Mouse (Mus musculus) left cerebral cortex, postnatal 14 days (tissue): ENCODE results near the gene Itsn2. TPM values are rescaled to one million over a fixed set of nuclear protein-coding genes. Genes with fewer than 3 reads are reported as not detected.

Source experiments
- DNase-seq, 2 experiments: peaks; one replicate each; pipeline ENCODE4 v3.0.0; 2021 to 2022; ENCODE audit warnings: low spot score in 2 of 2, mixed read lengths in 1 of 2
- intact Hi-C: fragments of 180-260 bp; cut with DNase I; formaldehyde crosslinking; loops from one replicate; pipeline ENCODE4 v1.15.1; 2025
- total RNA-seq, 2 experiments: library from RNA; stranded (reverse); gene quantifications; 2 replicates each; pipeline ENCODE4 v1.2.3; 2021

The Itsn2 gene
- total RNA-seq, 2 experiments from 2014 or later = 61.4 to 64.2 TPM

- intact Hi-C loops = loop anchor here (10.0 kb wide), 1 partner anchor 311 kb away; the partner anchor contains the start of gene Ubxn2a
- peak; percentile 27 to 58 for DNase-seq
Observed at GRCm38 (mm10) chr12:4593166-4593929, 910 bp downstream of the Itsn2 start.

GRCm38 (mm10) chr12:4593930-4594391, 1.5 kb downstream of the Itsn2 start:
- intact Hi-C loops = loop anchor here (10.0 kb wide), 1 partner anchor 311 kb away; the partner anchor contains the start of gene Ubxn2a

GRCm38 (mm10) chr12:4595055-4595454, 2.6 kb downstream of the Itsn2 start:
- no peak for DNase-seq

More at GRCm38 (mm10) chr12:4593930-4594391, 1.5 kb downstream of the Itsn2 start:
- DNase-seq = no peak

DNA sequence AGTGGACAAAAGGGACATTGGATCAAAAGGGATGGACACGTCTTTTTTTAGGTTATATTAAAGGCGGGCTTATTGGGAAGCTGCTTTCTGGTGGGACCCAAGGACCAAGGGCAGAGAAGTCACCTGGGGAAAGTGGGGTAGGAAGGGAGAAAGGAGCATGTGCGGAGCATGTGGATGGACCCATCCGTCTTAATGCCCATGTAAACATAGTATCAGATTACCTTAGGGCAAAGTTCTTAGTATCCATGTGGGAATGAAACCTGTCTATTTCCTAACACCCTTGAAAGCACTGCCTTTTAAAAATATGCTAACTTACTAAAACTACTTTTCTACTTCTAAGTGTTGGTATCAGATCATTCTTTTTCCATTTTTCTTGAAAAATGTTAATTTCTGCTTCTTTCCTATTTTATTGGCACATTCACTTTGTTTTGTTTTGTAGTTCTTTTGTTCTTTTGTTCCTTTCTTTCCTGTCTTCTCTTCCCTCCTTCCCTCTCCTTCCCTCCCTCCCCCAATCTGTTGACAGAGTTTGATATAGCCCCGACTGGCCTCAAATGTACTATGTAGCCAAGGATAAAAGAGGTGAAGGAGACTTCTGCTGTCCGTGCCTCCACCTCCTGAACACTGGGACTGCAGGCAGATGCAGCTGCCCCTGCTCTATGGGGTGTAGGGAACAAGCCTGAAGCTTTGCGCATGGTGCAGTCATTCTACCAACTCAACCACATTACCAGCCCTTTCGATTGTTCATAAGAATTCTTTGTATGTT, 6.4 kb downstream of the Itsn2 start:
- no peak for DNase-seq
- intact Hi-C loops = loop anchor here (10.0 kb wide), 1 partner anchor 306 kb away; the partner anchor contains the start of gene Ubxn2a

More at GRCm38 (mm10) chr12:4595055-4595454, 2.6 kb downstream of the Itsn2 start:
- intact Hi-C loops = loop anchor here (10.0 kb wide), 1 partner anchor 310 kb away; the partner anchor contains the start of gene Ubxn2a

GRCm38 (mm10) chr12:4599713-4600112, 7.3 kb downstream of the Itsn2 start:
- intact Hi-C loops = loop anchor here (10.0 kb wide), 1 partner anchor 305 kb away; the partner anchor contains the start of gene Ubxn2a
- DNase-seq = no peak

GRCm38 (mm10) chr12:4606625-4607024, 14.2 kb downstream of the Itsn2 start:
- intact Hi-C loops = no loop called here
- no peak for DNase-seq

DNA sequence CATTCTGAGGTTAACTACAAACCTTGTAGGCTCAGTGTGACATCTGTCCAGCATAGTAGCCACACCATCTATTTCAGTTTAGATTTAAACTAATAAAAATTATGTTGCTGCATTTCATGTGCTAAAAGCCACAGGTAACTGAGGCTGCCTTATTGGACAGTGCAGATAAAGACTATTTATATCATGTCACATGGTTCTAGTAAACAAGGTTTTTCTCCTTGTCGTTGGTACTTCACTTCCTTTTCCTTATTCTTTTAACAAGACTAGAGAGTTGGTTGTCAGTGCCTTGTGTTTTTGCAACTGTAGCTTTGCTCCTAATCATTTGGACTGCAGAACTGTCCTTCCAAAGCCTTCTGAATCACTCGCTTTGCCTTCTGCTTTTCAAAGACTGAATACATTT, 22.3 kb downstream of the Itsn2 start:
- no peak for DNase-seq
- intact Hi-C loops = no loop called here

- no peak for DNase-seq
- intact Hi-C loops = no loop called here
Observed at GRCm38 (mm10) chr12:4624201-4624600, 31.8 kb downstream of the Itsn2 start.

- intact Hi-C loops = no loop called here
- no peak for DNase-seq
Observed at GRCm38 (mm10) chr12:4632957-4633356, 40.5 kb downstream of the Itsn2 start.

GRCm38 (mm10) chr12:4638438-4638837, 46.0 kb downstream of the Itsn2 start:
- intact Hi-C loops = no loop called here
- no peak for DNase-seq

DNA sequence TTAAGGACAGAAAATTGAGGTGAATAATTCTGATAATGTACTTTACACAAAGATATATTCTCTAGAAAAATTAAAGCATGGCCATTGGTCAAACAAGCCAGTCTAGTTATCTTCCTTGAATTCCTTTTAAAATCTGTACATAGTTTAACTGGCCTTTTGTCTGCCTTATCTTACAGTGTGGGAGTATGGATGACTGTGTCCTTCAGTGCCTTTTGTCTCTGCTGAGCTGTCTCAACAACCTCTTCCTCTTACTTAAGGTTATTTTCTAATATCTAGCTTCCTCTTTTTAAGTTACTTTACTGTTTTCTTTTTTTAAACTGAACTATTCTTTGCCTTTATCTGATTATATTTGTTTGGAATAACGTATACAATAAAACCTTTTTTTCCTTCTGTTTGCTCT, 48.3 kb downstream of the Itsn2 start:
- intact Hi-C loops = no loop called here
- DNase-seq = no peak

DNA sequence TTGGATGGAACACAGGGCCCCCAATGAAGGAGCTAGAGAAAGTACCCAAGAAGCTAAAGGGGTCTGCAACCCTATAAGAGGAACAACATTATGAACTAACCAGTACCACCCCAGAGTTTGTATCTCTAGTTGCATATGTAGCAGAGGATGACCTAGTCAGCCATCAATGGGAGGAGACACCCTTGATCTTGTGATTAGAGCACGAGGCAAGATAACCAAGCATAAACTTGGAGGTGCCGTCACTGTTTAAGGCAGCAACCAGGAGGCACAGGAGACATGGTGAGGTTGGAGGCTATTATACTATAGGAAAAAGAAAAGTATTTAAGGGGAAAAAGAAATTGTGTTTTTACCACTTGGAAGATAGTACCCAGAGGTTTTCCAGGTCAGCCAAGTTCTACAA, 64.4 kb downstream of the Itsn2 start:
- DNase-seq = no peak
- intact Hi-C loops = no loop called here

DNA sequence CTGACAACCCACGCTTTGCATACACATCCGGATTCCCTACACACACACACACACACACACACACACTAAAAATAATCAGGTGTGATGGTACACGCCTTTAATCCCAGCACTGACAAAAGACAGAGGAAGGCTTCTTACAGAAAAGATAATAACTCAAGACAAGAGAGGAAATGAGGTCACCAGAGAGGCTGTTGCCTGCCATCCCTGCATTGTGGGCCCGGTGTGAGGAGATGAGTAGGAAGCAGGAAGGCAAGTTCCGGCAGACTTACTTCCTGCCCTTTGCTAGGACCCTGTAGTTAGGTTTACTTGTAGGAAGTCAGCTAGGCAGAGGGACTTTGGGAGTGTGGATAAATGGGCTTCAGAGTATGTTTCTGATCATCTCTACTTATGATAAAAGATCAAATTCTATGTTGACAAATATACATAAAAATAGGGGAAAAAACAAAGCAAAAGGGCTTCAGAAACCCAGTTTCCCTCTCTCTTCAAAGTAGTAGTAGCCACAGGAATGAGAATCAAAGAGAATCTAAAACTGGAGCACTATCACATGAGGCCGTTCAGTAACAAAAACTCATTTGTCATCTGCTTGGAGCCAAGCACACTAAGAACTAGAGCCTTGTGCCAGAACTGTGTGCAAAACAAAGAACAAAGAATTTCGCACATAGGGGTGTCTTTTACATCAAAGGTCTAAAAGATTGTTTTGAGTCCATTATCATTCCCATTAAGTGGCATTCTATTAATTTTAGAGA, 72.7 kb downstream of the Itsn2 start:
- intact Hi-C loops = no loop called here

GRCm38 (mm10) chr12:4665675-4666037, 73.2 kb downstream of the Itsn2 start:
- DNase-seq = no peak
- intact Hi-C loops = no loop called here

More for the DNA sequence above, 72.7 kb downstream of the Itsn2 start:
- DNase-seq = peak in 1 of 2 experiments; percentile 28

GRCm38 (mm10) chr12:4676336-4676735, 83.9 kb downstream of the Itsn2 start:
- no peak for DNase-seq
- intact Hi-C loops = no loop called here

GRCm38 (mm10) chr12:4679971-4680370, 87.5 kb downstream of the Itsn2 start:
- intact Hi-C loops = no loop called here
- DNase-seq = peak; percentile 69 to 85

DNA sequence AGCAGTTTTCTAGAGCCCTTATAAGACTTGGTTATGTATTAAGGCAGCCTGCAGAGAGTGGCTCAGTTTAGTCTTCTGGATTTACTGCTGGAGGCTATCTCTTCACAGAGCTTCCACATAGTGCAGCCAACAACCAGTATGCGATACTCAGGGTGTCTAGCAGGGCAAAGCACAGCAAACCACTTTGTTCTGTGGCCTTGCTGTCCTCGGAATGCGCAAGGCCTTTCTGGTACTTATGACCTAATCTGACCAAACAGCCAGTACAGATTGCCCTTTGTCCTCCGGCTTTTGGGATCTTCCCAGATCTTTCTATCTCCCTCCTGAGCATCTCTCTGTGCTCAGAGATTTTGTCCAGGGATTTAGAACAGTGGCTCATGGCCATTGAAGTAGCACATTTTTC, 93.0 kb downstream of the Itsn2 start:
- intact Hi-C loops = no loop called here
- DNase-seq = no peak

GRCm38 (mm10) chr12:4688386-4688785, 95.9 kb downstream of the Itsn2 start:
- no peak for DNase-seq

GRCm38 (mm10) chr12:4689341-4689740, 96.9 kb downstream of the Itsn2 start:
- intact Hi-C loops = no loop called here
- no peak for DNase-seq

More at GRCm38 (mm10) chr12:4688386-4688785, 95.9 kb downstream of the Itsn2 start:
- intact Hi-C loops = no loop called here
